Comparison of ENCODE assay signal across 14 mouse cellular contexts in the genomic region with DNA sequence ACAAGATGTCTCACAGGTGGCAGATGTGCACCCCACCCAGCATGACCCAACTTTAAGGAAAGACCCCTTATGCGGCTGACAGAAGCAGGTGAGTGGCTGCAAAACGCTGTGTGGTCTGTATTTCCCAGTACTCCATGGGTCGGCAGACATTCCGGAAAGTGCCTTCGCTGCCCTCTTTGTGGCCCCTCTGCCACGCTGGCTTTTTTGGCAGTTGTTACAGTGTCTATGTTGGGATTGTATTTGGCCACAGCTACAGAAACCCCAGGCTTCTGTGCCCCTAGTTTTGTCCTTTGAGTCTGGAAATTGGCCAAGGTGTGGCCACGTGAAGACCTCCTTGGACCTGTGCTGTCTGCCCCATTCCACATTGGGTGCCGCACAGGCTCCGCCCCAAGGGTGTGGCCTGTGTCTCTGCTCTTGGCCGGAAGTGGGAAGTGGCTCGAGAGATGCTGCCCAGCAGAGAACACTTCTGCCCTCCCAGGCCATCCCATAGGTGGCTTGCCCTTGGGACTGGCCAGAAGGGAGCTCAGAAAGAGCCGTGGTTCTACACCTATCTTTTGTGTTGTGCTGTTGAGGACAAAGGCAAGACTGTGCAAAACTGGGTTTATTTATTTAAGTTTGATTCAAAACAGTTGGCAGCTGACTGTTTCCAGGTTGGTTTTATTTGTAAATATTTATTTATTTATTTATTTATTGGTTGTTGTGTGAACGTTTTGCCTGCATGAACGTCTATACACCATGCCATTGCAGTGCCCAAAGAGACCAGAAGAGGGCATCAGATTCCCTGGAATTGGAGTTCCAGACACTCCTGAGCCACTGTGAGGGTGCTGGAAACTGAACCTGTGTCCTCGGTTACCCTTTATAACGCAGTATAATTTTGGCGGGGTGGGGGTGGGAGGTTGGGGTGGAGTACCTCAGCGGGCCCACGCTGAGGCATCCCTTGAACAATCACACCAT. TPM values are rescaled to one million over a fixed set of nuclear protein-coding genes. Genes with fewer than 3 reads are reported as not detected.
DNase-seq lines count a peak whose midpoint lies in the region; ATAC-seq and TF ChIP-seq lines count a peak whose summit lies in the region.
"Had no signal": no experiment of that assay in that cellular context is flagged by ENCODE, and none has a peak within 500 bp of the region (broad histone marks: within the 10 kb centered on the region; RNA-seq: fewer than 3 reads in every experiment).

No protein-coding gene starts in this region.

- no peaks in the 10 kb centered on the region for H3K4me1 ChIP-seq in intestine, postnatal 0 days (replicated peaks; ENCODE audit: control insufficient read depth, insufficient read depth, low read length)
- H3K4me1 ChIP-seq in intestine, embryonic 16.5 days (ENCODE audit: control insufficient read depth, insufficient read depth, low read length) = 0 out of 2 replicates have a peak, but pooled peaks cover 3% of the 10 kb centered on the region
- peaks cover 13% of the 10 kb centered on the region for H3K4me1 ChIP-seq in testis, adult 2 months (ENCODE audit: control insufficient read depth, insufficient read depth, low read length)
- peaks cover 0 to 4% of the 10 kb centered on the region in 2 experiments; a peak in 1 of 4 replicates for H3K4me1 ChIP-seq in MEL (ENCODE audit: control insufficient read depth in 1 of 2, insufficient read depth in 2 of 2, low read length in 2 of 2)
- no peaks in the 10 kb centered on the region for H3K4me1 ChIP-seq in forebrain, embryonic 14.5 days (ENCODE audit: control insufficient read depth, insufficient read depth, low read length)
- H3K4me1 ChIP-seq: heart, embryonic 15.5 days; limb, embryonic 15.5 days had no signal

- peak; percentile 29 for TF ChIP-seq RAD21 in MEL (IDR thresholded peaks at IDR 0.05; ENCODE audit: low read depth, low read length)

- no peak for DNase-seq in testis, postnatal 10 days (ENCODE audit: low spot score)
- DNase-seq in MEL (ENCODE audit: low read depth, low spot score) = peak; percentile 34
- peak; percentile 25 for DNase-seq in retina, postnatal 1 day
- no peak for DNase-seq in forebrain, embryonic 14.5 days (ENCODE audit: low spot score)
- no peak for DNase-seq in frontal cortex, adult 2 months (ENCODE audit: extremely low spot score in 1 of 2, low spot score in 1 of 2)
- DNase-seq: cerebellum, adult 18-20 months; embryo, embryonic 11 days; right cerebral cortex, postnatal 25 days had no signal

- no peak for TF ChIP-seq EP300 in MEL (IDR thresholded peaks at IDR 0.05; ENCODE audit: low read depth in 1 of 2, low read length in 2 of 2)

- no peak overlapping the region for H3K9ac ChIP-seq in intestine, postnatal 0 days (ENCODE audit: low read depth, low read length)
- H3K9ac ChIP-seq in intestine, embryonic 16.5 days (ENCODE audit: low read depth, low read length) = no peak overlapping the region
- no peak overlapping the region for H3K9ac ChIP-seq in MEL (ENCODE audit: control insufficient read depth, low read depth, low read length, poor library complexity, severe bottlenecking)
- no peak overlapping the region for H3K9ac ChIP-seq in forebrain, embryonic 14.5 days (ENCODE audit: low read length)
- H3K9ac ChIP-seq: heart, embryonic 15.5 days; limb, embryonic 15.5 days had no signal

- no peak overlapping the region for H3K27ac ChIP-seq in intestine, postnatal 0 days (ENCODE audit: low read depth, low read length)
- no peak overlapping the region for H3K27ac ChIP-seq in intestine, embryonic 16.5 days (ENCODE audit: low read length)
- no peak overlapping the region for H3K27ac ChIP-seq in testis, adult 2 months (ENCODE audit: control insufficient read depth, insufficient read depth, low read depth, low read length)
- no peak overlapping the region for H3K27ac ChIP-seq in MEL (ENCODE audit: control insufficient read depth, low read depth, low read length)
- H3K27ac ChIP-seq in forebrain, embryonic 14.5 days (ENCODE audit: low read depth, low read length) = no peak overlapping the region
- H3K27ac ChIP-seq: heart, embryonic 15.5 days; limb, embryonic 15.5 days had no signal

- H3K4me2 ChIP-seq in intestine, postnatal 0 days (replicated peaks; ENCODE audit: low read depth) = no peak overlapping the region
- H3K4me2 ChIP-seq in intestine, embryonic 16.5 days (ENCODE audit: low read depth, low read length) = no peak overlapping the region
- H3K4me2 ChIP-seq in forebrain, embryonic 14.5 days (ENCODE audit: low read length) = no peak overlapping the region
- H3K4me2 ChIP-seq: heart, embryonic 15.5 days; limb, embryonic 15.5 days had no signal

- peaks cover 23% of the 10 kb centered on the region for H3K36me3 ChIP-seq in intestine, postnatal 0 days (ENCODE audit: control insufficient read depth, insufficient read depth)
- H3K36me3 ChIP-seq in intestine, embryonic 16.5 days (ENCODE audit: control insufficient read depth, insufficient read depth, low read length) = peaks cover 8% of the 10 kb centered on the region; the same call in 1 of the 2 replicates
- H3K36me3 ChIP-seq in testis, adult 2 months (ENCODE audit: control insufficient read depth, insufficient read depth, low read length) = no peaks in the 10 kb centered on the region
- peaks cover 4 to 6% of the 10 kb centered on the region in 2 experiments; a peak in 3 of 4 replicates for H3K36me3 ChIP-seq in MEL (ENCODE audit: control insufficient read depth in 1 of 2, insufficient read depth in 2 of 2, low read length in 2 of 2)
- peaks cover 27% of the 10 kb centered on the region for H3K36me3 ChIP-seq in forebrain, embryonic 14.5 days (ENCODE audit: control insufficient read depth, insufficient read depth, low read length)

- TF ChIP-seq POLR2A in testis, adult 2 months (IDR thresholded peaks at IDR 0.05; ENCODE audit: control insufficient read depth, low read depth, low read length) = no peak
- no peak for TF ChIP-seq POLR2A in MEL (IDR thresholded peaks at IDR 0.05; ENCODE audit: control insufficient read depth in 1 of 2, insufficient read depth in 1 of 2, low read depth in 1 of 2, low read length in 2 of 2, poor library complexity in 1 of 2)

- no peak for ATAC-seq in intestine, postnatal 0 days
- ATAC-seq in intestine, embryonic 16.5 days = no peak
- ATAC-seq in forebrain, embryonic 14.5 days = no peak
- ATAC-seq: hindbrain, embryonic 16.5 days had no signal

- H3K4me3 ChIP-seq in intestine, postnatal 0 days (ENCODE audit: low read depth, low read length) = no peak overlapping the region
- H3K4me3 ChIP-seq in intestine, embryonic 16.5 days (ENCODE audit: low read length) = no peak overlapping the region
- H3K4me3 ChIP-seq in testis, adult 2 months (ENCODE audit: control insufficient read depth, low read depth, low read length) = no peak overlapping the region; the same call in 1 of the 2 replicates
- no peak overlapping the region for H3K4me3 ChIP-seq in MEL (ENCODE audit: control insufficient read depth in 1 of 2, insufficient read depth in 1 of 2, low read depth in 2 of 2, low read length in 2 of 2)
- no peak overlapping the region for H3K4me3 ChIP-seq in forebrain, embryonic 14.5 days (ENCODE audit: low read depth, low read length)
- H3K4me3 ChIP-seq: heart, embryonic 15.5 days; limb, embryonic 15.5 days had no signal

- H3K9me3 ChIP-seq in intestine, postnatal 0 days (ENCODE audit: control insufficient read depth) = no peaks in the 10 kb centered on the region
- H3K9me3 ChIP-seq in intestine, embryonic 16.5 days (ENCODE audit: control insufficient read depth, low read length) = no peaks in the 10 kb centered on the region
- H3K9me3 ChIP-seq in MEL (replicated peaks; ENCODE audit: insufficient read depth, low read length) = no peaks in the 10 kb centered on the region
- no peaks in the 10 kb centered on the region; the same call in 1 of the 2 replicates for H3K9me3 ChIP-seq in forebrain, embryonic 14.5 days (replicated peaks; ENCODE audit: control insufficient read depth, low read length)
- H3K9me3 ChIP-seq: heart, embryonic 15.5 days; limb, embryonic 15.5 days had no signal

- H3K79me2 ChIP-seq in MEL (ENCODE audit: control insufficient read depth, insufficient read depth, low read length, poor library complexity) = no peaks in the 10 kb centered on the region

- TF ChIP-seq CTCF in intestine, postnatal 0 days (IDR thresholded peaks at IDR 0.05; ENCODE audit: low read depth) = peak; percentile 36
- TF ChIP-seq CTCF in testis, adult 2 months (IDR thresholded peaks at IDR 0.05; ENCODE audit: control insufficient read depth, insufficient read depth, insufficient replicate concordance, low read depth, low read length) = peak; percentile 47; the same call in 1 of the 2 replicates
- peak; percentile 38 to 50 (median 40); a peak in 4 of 6 replicates for TF ChIP-seq CTCF in MEL (IDR thresholded peaks at IDR 0.05 in 2 of 3, conservative IDR thresholded peaks at IDR 0.05 in 1 of 3; ENCODE audit: control insufficient read depth in 1 of 3, insufficient read depth in 1 of 3, low read depth in 2 of 3, low read length in 3 of 3, poor library complexity in 1 of 3, severe bottlenecking in 1 of 3)

- no peaks in the 10 kb centered on the region for H3K27me3 ChIP-seq in intestine, postnatal 0 days (replicated peaks; ENCODE audit: control insufficient read depth, insufficient read depth, low read length)
- no peaks in the 10 kb centered on the region for H3K27me3 ChIP-seq in intestine, embryonic 16.5 days (replicated peaks; ENCODE audit: control insufficient read depth, insufficient read depth, low read length)
- H3K27me3 ChIP-seq in testis, adult 2 months (ENCODE audit: control insufficient read depth, insufficient read depth, low read length) = no peaks in the 10 kb centered on the region
- no peaks in the 10 kb centered on the region for H3K27me3 ChIP-seq in MEL (ENCODE audit: control insufficient read depth in 1 of 2, insufficient read depth in 2 of 2, low read length in 2 of 2)
- H3K27me3 ChIP-seq in forebrain, embryonic 14.5 days (replicated peaks; ENCODE audit: control insufficient read depth, insufficient read depth, low read length) = no peaks in the 10 kb centered on the region
- H3K27me3 ChIP-seq: heart, embryonic 15.5 days; limb, embryonic 15.5 days had no signal

- 88% methylated on average over 19 of the region's 19 CpGs for WGBS in intestine, postnatal 0 days
- 88% methylated on average over 19 of the region's 19 CpGs for WGBS in intestine, embryonic 16.5 days
- 87% methylated on average over 19 of the region's 19 CpGs for WGBS in forebrain, embryonic 14.5 days

RNA-seq across cellular contexts. Expression of gene Anapc7, which starts 11.5 kb away (rescaled TPM):
- polyA plus RNA-seq in intestine, postnatal 0 days (2015; fragmentation: Nextera tagmentation; extraction: Ambion mirVana) = 22.5 and 22.8 TPM in 2 replicates
- 35.9 and 40.1 TPM in 2 replicates for polyA plus RNA-seq in intestine, embryonic 16.5 days (2015; fragmentation: Nextera tagmentation; extraction: Ambion mirVana)
- 16.1 and 16.2 TPM in 2 replicates for polyA plus RNA-seq in testis, adult 2 months (2012; rRNA removed)
- total RNA-seq in MEL (2012; rRNA removed) = 39.9 and 40.5 TPM in 2 replicates
- 10 to 100 TPM in 1 of 2 experiments, not detected in 1; 49.7 TPM for polyA plus RNA-seq in MEL (2012; ENCODE audit: insufficient read depth in 1 of 2, insufficient read length in 2 of 2, low read depth in 1 of 2, low replicate concordance in 2 of 2, missing spikeins in 1 of 2)
- 33.1 and 37.3 TPM in 2 replicates for polyA plus RNA-seq in forebrain, embryonic 14.5 days (2014; fragmentation: Nextera tagmentation; extraction: Ambion mirVana)
- 33.3 and 40.7 TPM in 2 replicates for polyA plus RNA-seq in frontal cortex, adult 2 months (2012; rRNA removed)

RNA-seq across cellular contexts. Expression of gene Arpc3, which starts 18.3 kb away (rescaled TPM):
- polyA plus RNA-seq in intestine, postnatal 0 days (2015; fragmentation: Nextera tagmentation; extraction: Ambion mirVana) = 166 and 171 TPM in 2 replicates
- polyA plus RNA-seq in intestine, embryonic 16.5 days (2015; fragmentation: Nextera tagmentation; extraction: Ambion mirVana) = 161 and 164 TPM in 2 replicates
- 35.0 and 35.1 TPM in 2 replicates for polyA plus RNA-seq in testis, adult 2 months (2012; rRNA removed)
- total RNA-seq in MEL (2012; rRNA removed) = 406 and 433 TPM in 2 replicates
- 1,000 to 10,000 TPM in 1 of 2 experiments, 100 to 1,000 TPM in 1; 365 to 1,109 TPM for polyA plus RNA-seq in MEL (2012; ENCODE audit: insufficient read depth in 1 of 2, insufficient read length in 2 of 2, low read depth in 1 of 2, low replicate concordance in 2 of 2, missing spikeins in 1 of 2)
- 95.5 and 119 TPM in 2 replicates for polyA plus RNA-seq in forebrain, embryonic 14.5 days (2014; fragmentation: Nextera tagmentation; extraction: Ambion mirVana)
- 257 and 268 TPM in 2 replicates for polyA plus RNA-seq in frontal cortex, adult 2 months (2012; rRNA removed)

RNA-seq across cellular contexts. Expression of gene Fam216a, which starts 37.8 kb away (rescaled TPM):
- polyA plus RNA-seq in intestine, postnatal 0 days (2015; fragmentation: Nextera tagmentation; extraction: Ambion mirVana) = 15.1 and 15.9 TPM in 2 replicates
- 31.8 and 34.0 TPM in 2 replicates for polyA plus RNA-seq in intestine, embryonic 16.5 days (2015; fragmentation: Nextera tagmentation; extraction: Ambion mirVana)
- 171 and 178 TPM in 2 replicates for polyA plus RNA-seq in testis, adult 2 months (2012; rRNA removed)
- 68.9 and 73.8 TPM in 2 replicates for total RNA-seq in MEL (2012; rRNA removed)
- polyA plus RNA-seq in MEL (2012; ENCODE audit: insufficient read depth in 1 of 2, insufficient read length in 2 of 2, low read depth in 1 of 2, low replicate concordance in 2 of 2, missing spikeins in 1 of 2) = 100 to 1,000 TPM in 1 of 2 experiments, not detected in 1; 100 TPM
- polyA plus RNA-seq in forebrain, embryonic 14.5 days (2014; fragmentation: Nextera tagmentation; extraction: Ambion mirVana) = 146 and 157 TPM in 2 replicates
- 102 TPM in 2 replicates for polyA plus RNA-seq in frontal cortex, adult 2 months (2012; rRNA removed)

RNA-seq across cellular contexts. Expression of gene Gpn3, which starts 38.3 kb away (rescaled TPM):
- polyA plus RNA-seq in intestine, postnatal 0 days (2015; fragmentation: Nextera tagmentation; extraction: Ambion mirVana) = 34.1 and 37.3 TPM in 2 replicates
- 55.0 and 59.2 TPM in 2 replicates for polyA plus RNA-seq in intestine, embryonic 16.5 days (2015; fragmentation: Nextera tagmentation; extraction: Ambion mirVana)
- polyA plus RNA-seq in testis, adult 2 months (2012; rRNA removed) = 27.6 and 27.8 TPM in 2 replicates
- 81.1 and 85.6 TPM in 2 replicates for total RNA-seq in MEL (2012; rRNA removed)
- 10 to 100 TPM in 1 of 2 experiments, not detected in 1; 89.9 TPM for polyA plus RNA-seq in MEL (2012; ENCODE audit: insufficient read depth in 1 of 2, insufficient read length in 2 of 2, low read depth in 1 of 2, low replicate concordance in 2 of 2, missing spikeins in 1 of 2)
- polyA plus RNA-seq in forebrain, embryonic 14.5 days (2014; fragmentation: Nextera tagmentation; extraction: Ambion mirVana) = 54.9 and 57.2 TPM in 2 replicates
- polyA plus RNA-seq in frontal cortex, adult 2 months (2012; rRNA removed) = 30.4 and 33.0 TPM in 2 replicates

RNA-seq across cellular contexts. Expression of gene Vps29, which starts 55.8 kb away (rescaled TPM):
- polyA plus RNA-seq in intestine, postnatal 0 days (2015; fragmentation: Nextera tagmentation; extraction: Ambion mirVana) = 333 and 338 TPM in 2 replicates
- polyA plus RNA-seq in intestine, embryonic 16.5 days (2015; fragmentation: Nextera tagmentation; extraction: Ambion mirVana) = 289 and 291 TPM in 2 replicates
- 51.0 and 57.4 TPM in 2 replicates for polyA plus RNA-seq in testis, adult 2 months (2012; rRNA removed)
- 91.9 and 92.1 TPM in 2 replicates for total RNA-seq in MEL (2012; rRNA removed)
- 100 to 1,000 TPM; 101 to 424 TPM for polyA plus RNA-seq in MEL (2012; ENCODE audit: insufficient read depth in 1 of 2, insufficient read length in 2 of 2, low read depth in 1 of 2, low replicate concordance in 2 of 2, missing spikeins in 1 of 2)
- 288 and 315 TPM in 2 replicates for polyA plus RNA-seq in forebrain, embryonic 14.5 days (2014; fragmentation: Nextera tagmentation; extraction: Ambion mirVana)
- polyA plus RNA-seq in frontal cortex, adult 2 months (2012; rRNA removed) = 188 and 192 TPM in 2 replicates

Comparison
In these comparisons a context has a peak if more than half of its experiments do, and no peak if none do; other contexts are left out.
1. DNase-seq: peak in MEL (single experiment) and retina, postnatal 1 day (single experiment); none in testis, postnatal 10 days (single experiment), forebrain, embryonic 14.5 days (single experiment) and frontal cortex, adult 2 months (0 of 2).
2. Peak in every context shown above with its lines, with median percentiles within 50 percentile points of each other: CTCF ChIP-seq.